ENCODE assay signal across 9 mouse cellular contexts in the genomic region with DNA sequence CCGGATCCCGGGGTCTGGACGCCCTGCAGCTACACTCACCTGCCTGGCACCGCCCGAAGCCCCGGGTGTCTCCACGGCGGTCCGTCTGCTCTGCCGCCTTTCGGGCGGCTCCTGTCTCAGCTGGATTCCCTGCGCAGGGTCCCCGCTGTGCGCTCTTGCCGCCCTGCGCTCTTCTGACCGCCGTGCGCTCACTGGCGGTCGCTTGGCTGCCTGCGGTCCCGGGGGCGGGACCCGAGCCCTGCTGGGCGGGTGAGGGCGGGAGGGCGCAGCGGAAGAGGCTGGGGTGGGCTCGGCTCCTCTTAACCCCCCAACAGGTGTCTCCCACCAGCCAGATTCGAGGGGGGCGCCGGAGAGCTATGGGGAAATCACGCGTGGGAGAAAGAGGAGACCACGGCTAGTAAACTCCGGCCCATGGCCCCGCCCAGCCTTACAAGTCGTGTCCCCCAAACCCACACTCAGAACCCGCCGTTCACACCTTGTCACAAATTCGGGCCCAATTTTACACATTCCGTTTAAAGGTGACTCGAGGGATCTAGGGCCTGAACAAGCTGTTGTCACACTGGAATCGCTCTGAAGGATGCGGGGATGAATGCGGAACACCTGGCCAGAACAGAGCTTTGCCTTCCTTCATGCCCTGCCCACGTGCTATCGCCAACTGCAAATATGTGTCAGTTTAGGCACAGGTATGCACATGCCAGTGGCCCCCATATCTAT. TPM values are rescaled to one million over a fixed set of nuclear protein-coding genes. Genes with fewer than 3 reads are reported as not detected.
DNase-seq lines count a peak whose midpoint lies in the region; ATAC-seq and TF ChIP-seq lines count a peak whose summit lies in the region.
"Had no signal": no experiment of that assay in that cellular context is flagged by ENCODE, and none has a peak within 500 bp of the region (broad histone marks: within the 10 kb centered on the region; RNA-seq: fewer than 3 reads in every experiment).

A gene (minus strand): TSS at position 91 of the 714 bp plus-strand sequence.

- peaks cover 84% of the 10 kb centered on the region for H3K27me3 ChIP-seq in heart, embryonic 10.5 days (ENCODE audit: insufficient read depth, poor library complexity, severe bottlenecking)
- peaks cover 4% of the 10 kb centered on the region; the same call in 1 of the 2 replicates for H3K27me3 ChIP-seq in ES-Bruce4 (ENCODE audit: control insufficient read depth, insufficient read depth, low read length, poor library complexity, severe bottlenecking)
- H3K27me3 ChIP-seq in hindbrain, embryonic 10.5 days (ENCODE audit: insufficient read depth, poor library complexity, severe bottlenecking) = peaks cover 85% of the 10 kb centered on the region
- peaks cover 81% of the 10 kb centered on the region for H3K27me3 ChIP-seq in midbrain, embryonic 10.5 days (ENCODE audit: low read depth, poor library complexity, severe bottlenecking)

- no peak for DNase-seq in heart, embryonic 10.5 days (ENCODE audit: low spot score)
- no peak for DNase-seq in heart, postnatal 36 days
- peak; percentile 32 for DNase-seq in hindbrain, embryonic 10.5 days (ENCODE audit: low spot score)
- no peak for DNase-seq in midbrain, embryonic 10.5 days (ENCODE audit: low spot score)
- DNase-seq in thymus, postnatal 36 days = peak; percentile 61 to 74
- DNase-seq in kidney, postnatal 14 days = no peak

- TF ChIP-seq POLR2A in ES-Bruce4 (IDR thresholded peaks at IDR 0.05; ENCODE audit: insufficient read depth, low read length) = no peak

- TF ChIP-seq CTCF in ES-Bruce4 (IDR thresholded peaks at IDR 0.05; ENCODE audit: low read depth, low read length) = no peak

- intact Hi-C loops in heart, postnatal 36 days (cut with DNase I) = no loop called here

- no peak for ATAC-seq in erythroblast, adult 5-6 weeks (replicated peaks; ENCODE audit: low FRiP score, poor library complexity, severe bottlenecking)

- H3K4me3 ChIP-seq in heart, embryonic 10.5 days = peak within 1 kb of the TSS; percentile 59
- peak within 1 kb of the TSS; percentile 66 for H3K4me3 ChIP-seq in ES-Bruce4 (ENCODE audit: low read depth, low read length)
- peak within 1 kb of the TSS; percentile 52 for H3K4me3 ChIP-seq in hindbrain, embryonic 10.5 days
- peak within 1 kb of the TSS; percentile 53 for H3K4me3 ChIP-seq in midbrain, embryonic 10.5 days

- no peak for TF ChIP-seq EP300 in ES-Bruce4 (IDR thresholded peaks at IDR 0.05; ENCODE audit: insufficient read depth, low read depth, low read length)

- H3K9ac ChIP-seq in ES-Bruce4 (ENCODE audit: low read depth, poor library complexity, severe bottlenecking) = peak within 1 kb of the TSS; percentile 53

- 3% methylated on average over 50 of the region's 50 CpGs for WGBS in heart, embryonic 10.5 days
- 2% methylated on average over 50 of the region's 50 CpGs for WGBS in hindbrain, embryonic 10.5 days
- WGBS in midbrain, embryonic 10.5 days = 2% methylated on average over 50 of the region's 50 CpGs

- peaks cover 9% of the 10 kb centered on the region for H3K4me1 ChIP-seq in heart, embryonic 10.5 days
- H3K4me1 ChIP-seq in ES-Bruce4 (ENCODE audit: control insufficient read depth, insufficient read depth, low read length) = no peaks in the 10 kb centered on the region
- H3K4me1 ChIP-seq in hindbrain, embryonic 10.5 days (replicated peaks) = peaks cover 27% of the 10 kb centered on the region
- peaks cover 25% of the 10 kb centered on the region for H3K4me1 ChIP-seq in midbrain, embryonic 10.5 days

- H3K9me3 ChIP-seq in heart, embryonic 10.5 days = no peaks in the 10 kb centered on the region
- H3K9me3 ChIP-seq in ES-Bruce4 (replicated peaks; ENCODE audit: control insufficient read depth, insufficient read depth, low read length, poor library complexity, severe bottlenecking) = no peaks in the 10 kb centered on the region
- H3K9me3 ChIP-seq in hindbrain, embryonic 10.5 days = peaks cover 6% of the 10 kb centered on the region
- H3K9me3 ChIP-seq in midbrain, embryonic 10.5 days (replicated peaks) = peaks cover 6% of the 10 kb centered on the region; the same call in 1 of the 2 replicates

- H3K36me3 ChIP-seq in heart, embryonic 10.5 days = no peaks in the 10 kb centered on the region
- no peaks in the 10 kb centered on the region for H3K36me3 ChIP-seq in ES-Bruce4 (ENCODE audit: control insufficient read depth, insufficient read depth, low read length, poor library complexity, severe bottlenecking)
- no peaks in the 10 kb centered on the region for H3K36me3 ChIP-seq in hindbrain, embryonic 10.5 days
- no peaks in the 10 kb centered on the region for H3K36me3 ChIP-seq in midbrain, embryonic 10.5 days

- H3K27ac ChIP-seq in heart, embryonic 10.5 days = no peak within 1 kb of the TSS
- no peak within 1 kb of the TSS for H3K27ac ChIP-seq in ES-Bruce4 (ENCODE audit: insufficient read depth, low read length)
- no peak within 1 kb of the TSS for H3K27ac ChIP-seq in hindbrain, embryonic 10.5 days
- no peak within 1 kb of the TSS for H3K27ac ChIP-seq in midbrain, embryonic 10.5 days (replicated peaks)

RNA-seq across cellular contexts. Expression of the gene that starts here (rescaled TPM):
- polyA plus RNA-seq in heart, embryonic 10.5 days (2016; fragmentation: Nextera tagmentation; extraction: Ambion mirVana) = not detected in 2 replicates
- total RNA-seq in heart, postnatal 36 days (2021) = not detected
- polyA plus RNA-seq in ES-Bruce4 (2011; ENCODE audit: insufficient read depth, insufficient read length, low read depth, missing spikeins) = 0.64 and 0.69 TPM in 2 replicates
- polyA plus RNA-seq in hindbrain, embryonic 10.5 days (2016; fragmentation: Nextera tagmentation; extraction: Ambion mirVana) = 0.36 and 0.88 TPM in 2 replicates
- 0.28 and 0.63 TPM in 2 replicates for polyA plus RNA-seq in midbrain, embryonic 10.5 days (2016; fragmentation: Nextera tagmentation; extraction: Ambion mirVana)
- total RNA-seq in erythroblast, adult 5-6 weeks (2015; ENCODE audit: low replicate concordance) = not detected in 2 replicates
- total RNA-seq in erythroblast, adult 5-6 weeks (2017; ENCODE audit: low replicate concordance) = not detected in 2 replicates
- total RNA-seq: MEL had no signal

Comparison
In these comparisons a context has a peak if more than half of its experiments do, and no peak if none do; other contexts are left out.
1. Peak in DNase-seq and H3K4me3 ChIP-seq in hindbrain, embryonic 10.5 days; RNA of the gene not detected or under 1 TPM.
2. DNase-seq: peak in thymus, postnatal 36 days (2 of 2); none in heart, embryonic 10.5 days (single experiment), heart, postnatal 36 days (0 of 2), midbrain, embryonic 10.5 days (single experiment) and kidney, postnatal 14 days (single experiment).
3. Peak in every context shown above with its lines, with median percentiles within 50 percentile points of each other: H3K4me3 ChIP-seq.